Mouse (Mus musculus): ENCODE results near the gene Cdkn2b. TPM values are rescaled to one million over a fixed set of nuclear protein-coding genes. Genes with fewer than 3 reads are reported as not detected.

The Cdkn2b gene
- polyA plus RNA-seq, 1 experiment from 2014 or later, result 0.54 TPM

DNA sequence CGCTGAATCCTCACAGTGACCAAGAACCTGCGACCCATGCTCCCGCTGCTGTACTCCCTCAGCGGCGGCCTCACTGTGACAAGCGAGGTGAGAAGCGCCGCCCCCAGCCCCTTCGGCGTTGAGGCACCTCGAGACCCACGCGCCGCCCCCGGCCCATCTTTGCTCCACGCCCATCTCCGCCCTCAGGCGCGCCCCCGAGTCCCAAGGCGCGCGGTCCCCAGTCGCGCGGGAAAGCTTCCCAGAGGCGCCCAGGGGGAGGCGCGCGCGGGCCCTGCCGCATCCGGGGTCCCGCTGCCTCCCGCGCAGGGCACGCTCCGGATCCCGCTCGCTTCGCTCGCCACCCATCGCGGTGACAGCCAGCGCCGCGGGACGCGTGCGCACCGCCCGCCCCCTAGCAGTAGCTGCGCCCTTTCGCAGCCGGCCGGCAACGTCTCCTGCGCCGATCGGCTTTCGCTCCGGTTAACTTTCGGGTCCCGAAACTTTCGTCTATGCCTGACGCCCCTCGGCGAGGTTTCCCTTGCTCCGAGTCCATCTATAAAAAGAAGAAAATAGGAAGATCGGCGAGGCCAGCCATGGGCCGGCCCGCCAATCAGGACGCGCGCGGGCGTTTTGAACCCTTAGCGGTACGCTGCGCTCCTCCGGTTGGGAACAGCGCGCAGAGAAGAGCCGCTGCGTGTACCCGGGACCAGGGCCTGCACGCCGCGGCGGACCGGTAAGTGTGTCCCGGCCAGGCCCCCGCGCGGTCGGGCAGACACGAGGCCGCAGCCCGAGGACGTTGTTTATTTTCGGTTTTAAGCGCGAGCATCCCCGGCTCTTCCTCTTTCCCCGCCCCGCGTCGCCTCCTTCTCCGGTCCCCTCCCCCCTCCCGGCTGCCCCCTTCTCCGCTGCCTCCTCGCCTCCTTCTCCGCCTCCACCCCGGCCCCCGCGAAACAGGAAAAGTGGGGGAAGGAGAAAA is 16.1 kb downstream of the Cdkn2b start, which contains the start of gene Cdkn2a:
TSS of gene Cdkn2a (minus strand) at position 168 of the 955 bp plus-strand sequence.
- Histone ChIP-seq H3K27ac (ENCODE audit: low read length) (no peak within 1 kb of the TSS), H3K4me3 (replicated peaks; ENCODE audit: low read length) (peak within 1 kb of the TSS; percentile 69), H3K4me2 (ENCODE audit: low read length) (peak within 1 kb of the TSS; percentile 74), H3K9ac (replicated peaks; ENCODE audit: low read depth, low read length) (peak within 1 kb of the TSS; percentile 45), H3K27me3 (replicated peaks; ENCODE audit: control insufficient read depth, insufficient read depth, low read length) (peaks cover 83% of the 10 kb centered on the region), H3K9me3 (ENCODE audit: control insufficient read depth, low read length) (no peaks in the 10 kb centered on the region), H3K36me3 (ENCODE audit: control insufficient read depth, insufficient read depth) (no peaks in the 10 kb centered on the region), H3K4me1 (replicated peaks; ENCODE audit: control insufficient read depth, insufficient read depth, low read length) (peaks cover 11% of the 10 kb centered on the region)
- WGBS, result under 1% methylated on average over 108 of the region's 117 CpGs
- ATAC-seq, result peak; percentile 93

- no peak for ATAC-seq
- Histone ChIP-seq H3K27ac (ENCODE audit: low read length) (no peak overlapping the region), H3K9ac (replicated peaks; ENCODE audit: low read depth, low read length) (peak overlapping the region; percentile 45), H3K36me3 (ENCODE audit: control insufficient read depth, insufficient read depth) (no peaks in the 10 kb centered on the region), H3K4me1 (replicated peaks; ENCODE audit: control insufficient read depth, insufficient read depth, low read length) (peaks cover 11% of the 10 kb centered on the region), H3K4me2 (ENCODE audit: low read length) (peak overlapping the region; percentile 74), H3K4me3 (replicated peaks; ENCODE audit: low read length) (peak overlapping the region; percentile 69), H3K27me3 (replicated peaks; ENCODE audit: control insufficient read depth, insufficient read depth, low read length) (peaks cover 83% of the 10 kb centered on the region), H3K9me3 (ENCODE audit: control insufficient read depth, low read length) (no peaks in the 10 kb centered on the region)
- WGBS, result under 1% methylated on average over 26 of the region's 26 CpGs
Observed at GRCm38 (mm10) chr4:89294091-89294485, 16.8 kb downstream of the Cdkn2b start.

- 14% methylated on average over 7 of the region's 7 CpGs for WGBS
- ATAC-seq, result no peak
- Histone ChIP-seq H3K9ac (replicated peaks; ENCODE audit: low read depth, low read length) (no peak overlapping the region), H3K27ac (ENCODE audit: low read length) (no peak overlapping the region), H3K27me3 (replicated peaks; ENCODE audit: control insufficient read depth, insufficient read depth, low read length) (peaks cover 88% of the 10 kb centered on the region), H3K4me1 (replicated peaks; ENCODE audit: control insufficient read depth, insufficient read depth, low read length) (peaks cover 11% of the 10 kb centered on the region), H3K36me3 (ENCODE audit: control insufficient read depth, insufficient read depth) (no peaks in the 10 kb centered on the region), H3K9me3 (ENCODE audit: control insufficient read depth, low read length) (no peaks in the 10 kb centered on the region), H3K4me3 (replicated peaks; ENCODE audit: low read length) (no peak overlapping the region), H3K4me2 (ENCODE audit: low read length) (no peak overlapping the region)
Observed at GRCm38 (mm10) chr4:89293516-89293915, 17.3 kb downstream of the Cdkn2b start.

- Histone ChIP-seq H3K4me2 (ENCODE audit: low read length) (no peak overlapping the region), H3K9me3 (ENCODE audit: control insufficient read depth, low read length) (no peaks in the 10 kb centered on the region), H3K27ac (ENCODE audit: low read length) (no peak overlapping the region), H3K9ac (replicated peaks; ENCODE audit: low read depth, low read length) (no peak overlapping the region), H3K4me3 (replicated peaks; ENCODE audit: low read length) (no peak overlapping the region), H3K36me3 (ENCODE audit: control insufficient read depth, insufficient read depth) (no peaks in the 10 kb centered on the region), H3K4me1 (replicated peaks; ENCODE audit: control insufficient read depth, insufficient read depth, low read length) (peaks cover under 1% of the 10 kb centered on the region), H3K27me3 (replicated peaks; ENCODE audit: control insufficient read depth, insufficient read depth, low read length) (peaks cover 78% of the 10 kb centered on the region)
- no peak for ATAC-seq
- WGBS, result 4% methylated on average over 4 of the region's 4 CpGs
Observed at GRCm38 (mm10) chr4:89289028-89289427, 21.8 kb downstream of the Cdkn2b start.

GRCm38 (mm10) chr4:89286566-89286965 is 24.3 kb downstream of the Cdkn2b start:
- ATAC-seq, result no peak
- Histone ChIP-seq H3K4me2 (ENCODE audit: low read length) (no peak overlapping the region), H3K36me3 (ENCODE audit: control insufficient read depth, insufficient read depth) (no peaks in the 10 kb centered on the region), H3K4me1 (replicated peaks; ENCODE audit: control insufficient read depth, insufficient read depth, low read length) (no peaks in the 10 kb centered on the region), H3K4me3 (replicated peaks; ENCODE audit: low read length) (no peak overlapping the region), H3K9me3 (ENCODE audit: control insufficient read depth, low read length) (no peaks in the 10 kb centered on the region), H3K27me3 (replicated peaks; ENCODE audit: control insufficient read depth, insufficient read depth, low read length) (peaks cover 77% of the 10 kb centered on the region), H3K9ac (replicated peaks; ENCODE audit: low read depth, low read length) (no peak overlapping the region), H3K27ac (ENCODE audit: low read length) (no peak overlapping the region)
- 0% methylated on average over 1 of the region's 1 CpGs for WGBS

GRCm38 (mm10) chr4:89285688-89286087 is 25.2 kb downstream of the Cdkn2b start:
- H3K27ac ChIP-seq (ENCODE audit: low read length), result no peak overlapping the region
- 24% methylated on average over 7 of the region's 7 CpGs for WGBS
- ATAC-seq, result no peak
- H3K4me3 ChIP-seq (replicated peaks; ENCODE audit: low read length), result no peak overlapping the region
- no peak overlapping the region for H3K9ac ChIP-seq (replicated peaks; ENCODE audit: low read depth, low read length)
- peaks cover 79% of the 10 kb centered on the region for H3K27me3 ChIP-seq (replicated peaks; ENCODE audit: control insufficient read depth, insufficient read depth, low read length)
- no peaks in the 10 kb centered on the region for H3K4me1 ChIP-seq (replicated peaks; ENCODE audit: control insufficient read depth, insufficient read depth, low read length)
- H3K4me2 ChIP-seq (ENCODE audit: low read length), result no peak overlapping the region
- H3K9me3 ChIP-seq (ENCODE audit: control insufficient read depth, low read length), result no peaks in the 10 kb centered on the region
- H3K36me3 ChIP-seq (ENCODE audit: control insufficient read depth, insufficient read depth), result no peaks in the 10 kb centered on the region

GRCm38 (mm10) chr4:89282661-89283060 is 28.2 kb downstream of the Cdkn2b start:
- H3K4me2 ChIP-seq (ENCODE audit: low read length), result no peak overlapping the region
- no peaks in the 10 kb centered on the region for H3K9me3 ChIP-seq (ENCODE audit: control insufficient read depth, low read length)
- no peaks in the 10 kb centered on the region for H3K4me1 ChIP-seq (replicated peaks; ENCODE audit: control insufficient read depth, insufficient read depth, low read length)
- H3K27ac ChIP-seq (ENCODE audit: low read length), result no peak overlapping the region
- H3K9ac ChIP-seq (replicated peaks; ENCODE audit: low read depth, low read length), result no peak overlapping the region
- no peak for ATAC-seq
- no peak overlapping the region for H3K4me3 ChIP-seq (replicated peaks; ENCODE audit: low read length)
- no peaks in the 10 kb centered on the region for H3K36me3 ChIP-seq (ENCODE audit: control insufficient read depth, insufficient read depth)
- H3K27me3 ChIP-seq (replicated peaks; ENCODE audit: control insufficient read depth, insufficient read depth, low read length), result peaks cover 76% of the 10 kb centered on the region
- WGBS, result 1% methylated on average over 12 of the region's 12 CpGs

GRCm38 (mm10) chr4:89282036-89282566 is 28.7 kb downstream of the Cdkn2b start:
- 0% methylated on average over 25 of the region's 25 CpGs for WGBS
- no peaks in the 10 kb centered on the region for H3K4me1 ChIP-seq (replicated peaks; ENCODE audit: control insufficient read depth, insufficient read depth, low read length)
- H3K27me3 ChIP-seq (replicated peaks; ENCODE audit: control insufficient read depth, insufficient read depth, low read length), result peaks cover 77% of the 10 kb centered on the region
- no peak overlapping the region for H3K27ac ChIP-seq (ENCODE audit: low read length)
- no peak overlapping the region for H3K4me3 ChIP-seq (replicated peaks; ENCODE audit: low read length)
- peak overlapping the region; percentile 2; the same call in 1 of the 2 replicates for H3K4me2 ChIP-seq (ENCODE audit: low read length)
- no peaks in the 10 kb centered on the region for H3K9me3 ChIP-seq (ENCODE audit: control insufficient read depth, low read length)
- no peaks in the 10 kb centered on the region for H3K36me3 ChIP-seq (ENCODE audit: control insufficient read depth, insufficient read depth)
- H3K9ac ChIP-seq (replicated peaks; ENCODE audit: low read depth, low read length), result no peak overlapping the region
- peak; percentile 74 for ATAC-seq

DNA sequence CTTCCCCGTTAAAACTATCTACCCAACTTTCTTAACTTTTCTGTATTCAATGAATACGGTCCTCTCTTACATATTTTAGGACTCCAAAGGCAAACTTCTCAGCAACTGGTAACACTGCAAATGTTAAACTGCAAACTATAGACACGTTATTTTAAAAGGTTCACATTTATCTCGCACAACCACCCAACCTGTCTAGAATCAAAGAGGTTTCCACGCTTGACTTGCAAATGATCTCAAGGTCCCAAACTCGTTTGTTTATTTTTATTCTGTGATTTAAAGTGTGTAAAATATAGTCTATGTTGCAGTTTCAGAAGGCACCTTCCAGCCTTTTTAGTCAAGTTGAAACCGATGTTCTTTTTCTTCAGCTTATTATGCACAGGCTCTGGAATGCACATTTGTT is 29.6 kb downstream of the Cdkn2b start:
- no peak overlapping the region for H3K4me3 ChIP-seq (replicated peaks; ENCODE audit: low read length)
- no peak for ATAC-seq

More for the DNA sequence above, 29.6 kb downstream of the Cdkn2b start:
- Histone ChIP-seq H3K27ac (ENCODE audit: low read length) (no peak overlapping the region), H3K4me2 (ENCODE audit: low read length) (no peak overlapping the region), H3K9me3 (ENCODE audit: control insufficient read depth, low read length) (no peaks in the 10 kb centered on the region), H3K9ac (replicated peaks; ENCODE audit: low read depth, low read length) (no peak overlapping the region), H3K27me3 (replicated peaks; ENCODE audit: control insufficient read depth, insufficient read depth, low read length) (peaks cover 79% of the 10 kb centered on the region), H3K4me1 (replicated peaks; ENCODE audit: control insufficient read depth, insufficient read depth, low read length) (no peaks in the 10 kb centered on the region; the same call in 1 of the 2 replicates), H3K36me3 (ENCODE audit: control insufficient read depth, insufficient read depth) (no peaks in the 10 kb centered on the region)
- 1% methylated on average over 7 of the region's 7 CpGs for WGBS
